Mouse (Mus musculus): ENCODE results near the gene Cep41. TPM values are rescaled to one million over a fixed set of nuclear protein-coding genes. Genes with fewer than 3 reads are reported as not detected.

The Cep41 gene
- polyA plus RNA-seq, 1 experiment from 2014 or later, result 16.0 TPM

DNA sequence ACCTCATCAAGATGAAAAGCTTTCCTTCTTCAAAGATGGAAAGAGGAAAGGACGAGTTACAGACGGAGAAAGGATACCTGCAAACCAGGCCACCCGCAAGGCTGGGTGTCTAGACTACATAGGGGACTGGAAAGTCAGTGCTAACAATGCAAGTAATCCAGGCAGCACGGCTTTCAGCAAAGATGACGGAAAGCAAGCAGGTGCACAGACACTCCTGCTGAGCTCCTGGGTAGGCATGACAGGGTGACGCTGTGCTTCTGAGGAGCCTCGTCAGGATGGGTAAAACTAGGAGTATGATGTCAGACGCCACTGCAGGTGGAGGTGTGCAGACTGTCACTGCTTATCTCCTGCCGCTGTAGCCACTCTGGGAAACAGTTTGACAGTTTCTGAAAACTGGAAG lies 16.0 kb downstream of the Cep41 start:
- peak overlapping the region; percentile 66 for H3K27ac ChIP-seq
- peaks cover 82% of the 10 kb centered on the region for H3K4me1 ChIP-seq (replicated peaks)
- WGBS, result 82% methylated on average over 9 of the region's 9 CpGs
- no peak overlapping the region for H3K4me3 ChIP-seq
- H3K9me3 ChIP-seq, result no peaks in the 10 kb centered on the region
- no peaks in the 10 kb centered on the region for H3K36me3 ChIP-seq
- no peak for DNase-seq (ENCODE audit: low spot score)
- no peaks in the 10 kb centered on the region for H3K27me3 ChIP-seq (ENCODE audit: insufficient read depth, poor library complexity, severe bottlenecking)

GRCm38 (mm10) chr6:30676506-30676905 lies 17.0 kb downstream of the Cep41 start:
- no peak for DNase-seq (ENCODE audit: low spot score)
- 90% methylated on average over 6 of the region's 6 CpGs for WGBS
- H3K27ac ChIP-seq, result no peak overlapping the region
- H3K4me3 ChIP-seq, result no peak overlapping the region
- no peaks in the 10 kb centered on the region for H3K36me3 ChIP-seq
- H3K27me3 ChIP-seq (ENCODE audit: insufficient read depth, poor library complexity, severe bottlenecking), result no peaks in the 10 kb centered on the region
- no peaks in the 10 kb centered on the region for H3K9me3 ChIP-seq
- peaks cover 81% of the 10 kb centered on the region for H3K4me1 ChIP-seq (replicated peaks)

GRCm38 (mm10) chr6:30675281-30675771 lies 18.2 kb downstream of the Cep41 start:
- Histone ChIP-seq H3K27ac (peak overlapping the region; percentile 94), H3K9me3 (no peaks in the 10 kb centered on the region), H3K4me1 (replicated peaks) (peaks cover 80% of the 10 kb centered on the region), H3K27me3 (ENCODE audit: insufficient read depth, poor library complexity, severe bottlenecking) (no peaks in the 10 kb centered on the region), H3K36me3 (no peaks in the 10 kb centered on the region), H3K4me3 (peak overlapping the region; percentile 35)
- DNase-seq (ENCODE audit: low spot score), result no peak
- WGBS, result 20% methylated on average over 11 of the region's 11 CpGs

DNA sequence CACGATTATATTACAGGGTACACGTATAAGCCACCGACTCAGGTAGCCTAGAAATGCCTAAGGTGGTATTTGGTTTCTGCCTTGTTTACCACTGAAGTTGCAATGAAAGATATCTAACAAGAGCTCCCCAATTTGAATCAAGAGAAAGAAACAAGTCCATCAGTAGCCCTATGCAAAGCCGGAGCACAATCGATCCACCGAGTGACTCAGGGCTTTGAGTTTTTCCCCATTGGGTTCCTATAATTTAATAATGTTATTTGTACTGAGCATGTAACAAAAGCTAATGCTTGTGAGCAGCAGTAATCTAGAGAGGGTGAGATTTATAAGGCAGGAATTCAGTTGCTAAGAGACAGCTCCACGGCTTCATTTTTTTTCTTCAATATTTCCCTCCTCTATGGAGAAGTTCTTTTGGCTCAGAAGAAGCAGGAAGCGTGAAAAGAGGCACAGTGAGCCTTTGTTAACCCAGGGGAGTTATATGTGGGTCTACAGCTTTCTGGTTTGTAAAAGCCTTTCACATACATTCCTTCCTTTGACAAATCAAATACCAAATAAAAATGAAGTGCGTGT lies 18.8 kb downstream of the Cep41 start:
- Histone ChIP-seq H3K36me3 (no peaks in the 10 kb centered on the region), H3K9me3 (no peaks in the 10 kb centered on the region), H3K27me3 (ENCODE audit: insufficient read depth, poor library complexity, severe bottlenecking) (0 out of 2 replicates have a peak, but pooled peaks cover 3% of the 10 kb centered on the region), H3K4me3 (no peak overlapping the region), H3K27ac (peak overlapping the region; percentile 94), H3K4me1 (replicated peaks) (peaks cover 76% of the 10 kb centered on the region)
- WGBS, result 53% methylated on average over 9 of the region's 9 CpGs
- no peak for DNase-seq (ENCODE audit: low spot score)

DNA sequence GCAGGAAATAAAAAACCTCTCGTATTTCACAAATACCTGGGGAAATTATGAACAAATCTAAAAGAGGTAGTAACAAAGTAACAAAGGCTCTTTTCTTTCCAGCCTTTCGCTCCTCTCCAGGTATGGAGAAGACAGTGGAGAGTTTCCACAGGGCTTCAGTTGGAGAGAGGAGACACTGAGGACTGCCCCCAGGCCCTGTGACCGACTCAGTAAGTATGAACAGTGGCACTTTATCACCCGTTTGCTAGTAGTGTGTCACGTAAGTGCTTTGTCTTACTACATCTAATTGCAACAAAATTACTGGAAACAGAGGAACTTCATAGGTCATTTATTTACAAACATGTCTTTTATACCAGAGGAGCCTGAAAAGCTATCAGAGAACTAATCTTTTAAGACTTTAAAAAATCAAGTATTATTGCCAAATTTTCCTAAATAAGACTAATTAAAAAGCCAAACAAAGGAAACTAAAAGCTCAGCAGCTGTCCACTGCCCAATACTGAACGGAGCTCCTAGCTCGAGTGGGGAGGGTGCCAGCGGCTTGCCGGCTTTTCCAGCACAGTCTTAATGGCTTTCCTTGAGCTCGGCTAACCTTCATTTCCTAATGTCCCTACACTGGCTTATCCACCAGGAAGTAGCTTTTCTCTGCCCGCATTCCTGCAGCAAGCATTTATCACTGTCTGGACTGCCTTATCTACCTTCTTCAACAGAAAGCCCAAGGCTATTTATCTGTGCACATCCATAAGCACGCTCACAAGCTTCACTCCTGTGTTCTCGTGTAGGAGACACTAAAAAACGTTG lies 19.6 kb downstream of the Cep41 start:
- no peak for DNase-seq (ENCODE audit: low spot score)
- H3K4me1 ChIP-seq (replicated peaks), result peaks cover 68% of the 10 kb centered on the region
- 0 out of 2 replicates have a peak, but pooled peaks cover 10% of the 10 kb centered on the region for H3K27me3 ChIP-seq (ENCODE audit: insufficient read depth, poor library complexity, severe bottlenecking)
- H3K4me3 ChIP-seq, result no peak overlapping the region
- WGBS, result 58% methylated on average over 14 of the region's 14 CpGs
- H3K36me3 ChIP-seq, result no peaks in the 10 kb centered on the region
- no peaks in the 10 kb centered on the region for H3K9me3 ChIP-seq
- H3K27ac ChIP-seq, result peak overlapping the region; percentile 94

DNA sequence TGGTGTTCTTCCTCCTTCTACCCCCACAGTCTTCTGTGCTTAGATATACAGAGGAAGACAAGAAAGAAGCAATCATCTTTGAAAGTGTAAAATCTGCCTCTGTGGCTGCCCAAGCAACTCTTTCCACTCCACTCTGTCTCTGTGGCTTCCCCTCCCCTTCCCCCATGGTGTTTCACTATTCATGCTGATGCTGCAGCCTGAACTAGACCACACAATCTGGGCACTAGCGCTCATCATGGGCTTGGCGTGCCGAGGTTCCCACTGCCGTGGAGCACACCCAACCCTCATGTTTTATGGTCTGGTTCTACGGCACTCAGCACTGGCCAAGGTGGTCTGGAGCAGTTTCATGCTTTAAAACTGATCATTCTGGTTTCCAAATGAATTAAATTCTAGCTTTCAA lies 21.9 kb downstream of the Cep41 start:
- 84% methylated on average over 5 of the region's 5 CpGs for WGBS
- no peak for DNase-seq (ENCODE audit: low spot score)
- Histone ChIP-seq H3K4me3 (no peak overlapping the region), H3K9me3 (no peaks in the 10 kb centered on the region), H3K4me1 (replicated peaks) (peaks cover 71% of the 10 kb centered on the region), H3K27me3 (ENCODE audit: insufficient read depth, poor library complexity, severe bottlenecking) (0 out of 2 replicates have a peak, but pooled peaks cover 10% of the 10 kb centered on the region), H3K27ac (peak overlapping the region; percentile 54), H3K36me3 (no peaks in the 10 kb centered on the region)

- Histone ChIP-seq H3K4me3 (no peak overlapping the region), H3K36me3 (no peaks in the 10 kb centered on the region), H3K27me3 (ENCODE audit: insufficient read depth, poor library complexity, severe bottlenecking) (0 out of 2 replicates have a peak, but pooled peaks cover 10% of the 10 kb centered on the region), H3K9me3 (no peaks in the 10 kb centered on the region), H3K4me1 (replicated peaks) (peaks cover 60% of the 10 kb centered on the region), H3K27ac (peak overlapping the region; percentile 6; the same call in 1 of the 2 replicates)
- no peak for DNase-seq (ENCODE audit: low spot score)
- 66% methylated on average over 5 of the region's 5 CpGs for WGBS
These were observed 26.0 kb downstream of the Cep41 start for GRCm38 (mm10) chr6:30667585-30667984.

GRCm38 (mm10) chr6:30666043-30666442 lies 27.5 kb downstream of the Cep41 start:
- 21% methylated on average over 6 of the region's 6 CpGs for WGBS
- DNase-seq (ENCODE audit: low spot score), result no peak

GRCm38 (mm10) chr6:30665296-30665695 lies 28.3 kb downstream of the Cep41 start:
- H3K27ac ChIP-seq, result peak overlapping the region; percentile 82
- no peaks in the 10 kb centered on the region for H3K9me3 ChIP-seq

More at GRCm38 (mm10) chr6:30666043-30666442, 27.5 kb downstream of the Cep41 start:
- no peaks in the 10 kb centered on the region for H3K9me3 ChIP-seq
- no peak overlapping the region for H3K4me3 ChIP-seq
- 0 out of 2 replicates have a peak, but pooled peaks cover 10% of the 10 kb centered on the region for H3K27me3 ChIP-seq (ENCODE audit: insufficient read depth, poor library complexity, severe bottlenecking)
- no peaks in the 10 kb centered on the region for H3K36me3 ChIP-seq
- H3K4me1 ChIP-seq (replicated peaks), result peaks cover 63% of the 10 kb centered on the region
- H3K27ac ChIP-seq, result peak overlapping the region; percentile 82

GRCm38 (mm10) chr6:30664776-30665175 lies 28.8 kb downstream of the Cep41 start:
- no peak for DNase-seq (ENCODE audit: low spot score)
- Histone ChIP-seq H3K4me1 (replicated peaks) (peaks cover 73% of the 10 kb centered on the region), H3K36me3 (peaks cover 8% of the 10 kb centered on the region; the same call in 1 of the 2 replicates), H3K9me3 (no peaks in the 10 kb centered on the region), H3K4me3 (no peak overlapping the region), H3K27me3 (ENCODE audit: insufficient read depth, poor library complexity, severe bottlenecking) (0 out of 2 replicates have a peak, but pooled peaks cover 6% of the 10 kb centered on the region), H3K27ac (peak overlapping the region; percentile 82)
- WGBS, result 33% methylated on average over 6 of the region's 6 CpGs

More at GRCm38 (mm10) chr6:30665296-30665695, 28.3 kb downstream of the Cep41 start:
- no peak overlapping the region for H3K4me3 ChIP-seq
- no peak for DNase-seq (ENCODE audit: low spot score)
- H3K36me3 ChIP-seq, result peaks cover 6% of the 10 kb centered on the region; the same call in 1 of the 2 replicates
- 53% methylated on average over 4 of the region's 4 CpGs for WGBS
- H3K27me3 ChIP-seq (ENCODE audit: insufficient read depth, poor library complexity, severe bottlenecking), result 0 out of 2 replicates have a peak, but pooled peaks cover 10% of the 10 kb centered on the region
- peaks cover 67% of the 10 kb centered on the region for H3K4me1 ChIP-seq (replicated peaks)

DNA sequence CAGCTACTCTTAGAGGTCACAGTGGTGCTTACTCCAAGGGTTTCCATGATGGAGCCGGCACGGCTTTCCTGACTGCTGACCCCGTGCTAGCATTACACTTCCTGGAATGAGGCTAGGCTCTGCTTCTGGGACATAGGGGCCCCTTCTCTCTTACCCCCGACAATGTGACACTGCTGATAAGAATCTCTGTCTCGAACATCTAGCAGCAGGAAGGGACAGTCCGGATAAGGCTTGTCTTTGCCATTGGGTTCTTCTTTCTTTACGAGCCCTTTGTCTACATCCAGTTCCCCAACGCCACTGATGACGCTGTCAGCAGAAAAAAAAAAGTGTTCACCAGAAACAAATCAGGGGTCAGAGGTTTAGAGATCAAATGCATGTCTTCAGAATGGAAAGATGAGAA lies 34.9 kb downstream of the Cep41 start:
- H3K4me3 ChIP-seq, result no peak overlapping the region
- no peaks in the 10 kb centered on the region for H3K9me3 ChIP-seq
- peaks cover 74% of the 10 kb centered on the region for H3K4me1 ChIP-seq (replicated peaks)
- peaks cover 6% of the 10 kb centered on the region; the same call in 1 of the 2 replicates for H3K27me3 ChIP-seq (ENCODE audit: insufficient read depth, poor library complexity, severe bottlenecking)
- DNase-seq (ENCODE audit: low spot score), result no peak
- H3K27ac ChIP-seq, result peak overlapping the region; percentile 78
- WGBS, result 58% methylated on average over 9 of the region's 9 CpGs
- H3K36me3 ChIP-seq, result peaks cover 24% of the 10 kb centered on the region

DNA sequence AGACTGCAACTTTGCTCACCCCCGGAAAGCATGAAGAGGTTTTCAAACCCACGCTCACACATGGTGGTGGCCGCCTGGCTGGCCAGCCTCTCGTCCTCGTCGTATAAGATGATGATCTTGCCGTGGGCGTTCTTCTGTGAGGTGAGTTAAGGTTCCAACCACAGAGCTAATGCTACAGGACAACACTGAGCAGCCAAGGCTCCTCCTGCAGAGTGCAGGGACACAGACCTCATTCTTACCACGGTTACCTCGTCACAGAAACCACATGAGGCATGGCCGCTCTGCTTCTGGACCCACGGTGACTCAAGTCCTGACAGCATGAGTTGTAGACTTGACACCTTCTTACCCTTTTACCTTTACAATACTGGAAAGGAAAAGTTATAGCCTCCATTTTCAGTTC lies 36.3 kb downstream of the Cep41 start:
- no peaks in the 10 kb centered on the region for H3K9me3 ChIP-seq
- no peak overlapping the region for H3K4me3 ChIP-seq
- H3K36me3 ChIP-seq, result peaks cover 24% of the 10 kb centered on the region
- 95% methylated on average over 12 of the region's 12 CpGs for WGBS
- H3K27me3 ChIP-seq (ENCODE audit: insufficient read depth, poor library complexity, severe bottlenecking), result peaks cover 6% of the 10 kb centered on the region; the same call in 1 of the 2 replicates
- no peak for DNase-seq (ENCODE audit: low spot score)
- H3K27ac ChIP-seq, result peak overlapping the region; percentile 75
- H3K4me1 ChIP-seq (replicated peaks), result peaks cover 82% of the 10 kb centered on the region

- DNase-seq (ENCODE audit: low spot score), result no peak
- H3K4me1 ChIP-seq (replicated peaks), result peaks cover 70% of the 10 kb centered on the region
- peaks cover 16% of the 10 kb centered on the region for H3K36me3 ChIP-seq
- peak overlapping the region; percentile 83 for H3K27ac ChIP-seq
- no peaks in the 10 kb centered on the region for H3K9me3 ChIP-seq
- WGBS, result 83% methylated on average over 3 of the region's 3 CpGs
- no peak overlapping the region for H3K4me3 ChIP-seq
- H3K27me3 ChIP-seq (ENCODE audit: insufficient read depth, poor library complexity, severe bottlenecking), result peaks cover 6% of the 10 kb centered on the region; the same call in 1 of the 2 replicates
These were observed 38.6 kb downstream of the Cep41 start for GRCm38 (mm10) chr6:30654932-30655331.
